Mouse (Mus musculus) CH12.LX (cell line): ENCODE measurements at regions not wholly inside any gene's neighbourhood (a gene's known extent, or its start where the extent isn't known, plus 50 kb on each side); places are given as distances from the start of the nearest gene placed in this dataset.

Experiments
- CHD2 ChIP-seq: IDR thresholded peaks from 2 replicates; pipeline ENCODE4 v1.6.1; 2011; ENCODE audit warnings: low read length, improper control_type of control experiment
- CTCF ChIP-seq, 2 experiments: IDR thresholded peaks in 1 of 2; conservative IDR thresholded peaks in 1 of 2; 2 replicates each; pipeline ENCODE4 v1.5.1; 2011 to 2012; ENCODE audit warnings: low read depth in 2 of 2, low read length in 2 of 2, improper control_type of control experiment in 1 of 2, inconsistent platforms in 1 of 2, mild to moderate bottlenecking in 1 of 2, moderate library complexity in 1 of 2
- ETS1 ChIP-seq: conservative IDR thresholded peaks from 2 replicates; pipeline ENCODE4 v1.6.1; 2012; ENCODE audit warnings: low read depth, mild to moderate bottlenecking, inconsistent platforms, low read length, improper control_type of control experiment, moderate library complexity
- MXI1 ChIP-seq: IDR thresholded peaks from 2 replicates; pipeline ENCODE4 v1.6.1; 2011; ENCODE audit warnings: mild to moderate bottlenecking, low read depth, low read length, improper control_type of control experiment
- POLR2A ChIP-seq: IDR thresholded peaks from 2 replicates; pipeline ENCODE4 v1.6.1; 2011; ENCODE audit warnings: low read depth, mild to moderate bottlenecking, improper control_type of control experiment, low read length
- RAD21 ChIP-seq: IDR thresholded peaks from 2 replicates; pipeline ENCODE4 v1.6.1; 2011; ENCODE audit warnings: low read depth, mild to moderate bottlenecking, low read length, improper control_type of control experiment, moderate library complexity
- SMC3 ChIP-seq: IDR thresholded peaks from 2 replicates; pipeline ENCODE4 v1.6.1; 2011; ENCODE audit warnings: low read depth, low read length, improper control_type of control experiment
- TBP ChIP-seq: conservative IDR thresholded peaks from 2 replicates; pipeline ENCODE4 v1.6.1; 2011; ENCODE audit warnings: low read depth, low read length, improper control_type of control experiment
- UBTF ChIP-seq: IDR thresholded peaks from 2 replicates; pipeline ENCODE4 v1.6.1; 2012; ENCODE audit warnings: low read depth, mild to moderate bottlenecking, inconsistent platforms, low read length, improper control_type of control experiment, moderate library complexity
- ZC3H11A ChIP-seq: IDR thresholded peaks from 2 replicates; pipeline ENCODE4 v1.6.1; 2012; ENCODE audit warnings: low read depth, mild to moderate bottlenecking, inconsistent platforms, low read length, improper control_type of control experiment

GRCm38 (mm10) chr1:128519234-128519633 is 72.9 kb downstream of the Cxcr4 start:
- no peak for TF ChIP-seq TBP
- no peak; the same call in none of the 2 replicates for TF ChIP-seq RAD21
- no peak for TF ChIP-seq ZC3H11A
- no peak for TF ChIP-seq MXI1
- no peak; the same call in 1 of the 2 replicates for TF ChIP-seq SMC3
- TF ChIP-seq CTCF (conservative IDR thresholded peaks at IDR 0.05 in 1 of 2, IDR thresholded peaks at IDR 0.05 in 1 of 2; ENCODE audit: low read depth in 2 of 2, low read length in 2 of 2), result no peak
- no peak for TF ChIP-seq UBTF
- TF ChIP-seq ETS1, result peak; percentile 76
- 0 out of 2 replicates have a peak, but pooled peaks have one; percentile 34 for TF ChIP-seq CHD2
- no peak for TF ChIP-seq POLR2A
